Mouse (Mus musculus): ENCODE results near the gene Slc43a2.

Gene Slc43a2

DNA sequence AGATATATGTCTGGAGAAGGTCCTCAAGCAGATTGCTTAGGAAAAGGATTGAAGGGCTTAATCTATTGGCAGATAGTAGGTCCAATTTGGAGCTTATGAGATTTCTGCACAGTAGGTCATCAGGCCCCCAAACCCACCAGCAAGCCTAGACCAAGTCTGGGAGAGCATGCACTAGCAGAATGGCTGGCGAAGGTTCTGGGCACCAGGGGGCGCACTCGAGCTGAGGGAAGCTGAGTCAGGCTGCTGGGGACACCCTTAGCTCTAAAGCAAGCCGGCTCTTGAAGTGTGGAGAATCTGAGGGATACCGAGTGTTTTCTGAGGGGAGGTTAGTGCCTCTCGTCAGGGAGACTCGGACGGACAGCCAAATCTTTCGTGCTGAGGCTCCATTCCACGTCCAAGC is 1.2 kb upstream of the Slc43a2 start:
- peak; percentile 100 for DNase-seq

DNA sequence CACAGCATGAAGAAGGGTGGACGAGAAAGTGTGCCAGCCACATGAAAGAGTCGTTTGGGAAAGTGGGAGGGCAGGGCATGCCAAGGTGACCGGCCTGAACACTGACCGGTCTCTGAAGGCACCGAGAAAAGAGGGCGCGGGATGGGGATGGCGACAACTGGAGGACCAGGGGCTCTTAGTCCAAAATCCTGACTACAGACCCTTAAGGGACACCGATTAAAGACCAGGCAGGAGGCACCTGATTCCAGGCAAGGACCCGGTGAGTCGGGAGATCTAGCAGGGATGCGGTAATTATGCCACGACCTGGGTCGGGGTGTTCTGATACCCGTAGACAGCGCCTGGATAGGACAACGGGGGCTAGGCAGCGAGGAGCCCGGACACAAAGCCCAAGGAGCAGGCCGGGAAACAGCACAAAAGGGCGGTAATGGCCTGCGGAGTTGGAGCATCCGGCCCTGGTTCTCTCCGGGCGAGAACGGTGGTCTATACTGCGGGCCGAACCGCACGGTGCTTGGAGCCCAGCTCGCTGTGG is 585 bp upstream of the Slc43a2 start:
- DNase-seq, result no peak

GRCm38 (mm10) chr11:75532340-75533277 is 1.1 kb downstream of the Slc43a2 start:
- DNase-seq, result peak; percentile 59 to 60

- DNase-seq, result no peak
These were observed 2.0 kb downstream of the Slc43a2 start for GRCm38 (mm10) chr11:75533314-75534015.

- DNase-seq, result peak; percentile 48 to 50
These were observed 3.0 kb downstream of the Slc43a2 start for GRCm38 (mm10) chr11:75534286-75535033.

DNA sequence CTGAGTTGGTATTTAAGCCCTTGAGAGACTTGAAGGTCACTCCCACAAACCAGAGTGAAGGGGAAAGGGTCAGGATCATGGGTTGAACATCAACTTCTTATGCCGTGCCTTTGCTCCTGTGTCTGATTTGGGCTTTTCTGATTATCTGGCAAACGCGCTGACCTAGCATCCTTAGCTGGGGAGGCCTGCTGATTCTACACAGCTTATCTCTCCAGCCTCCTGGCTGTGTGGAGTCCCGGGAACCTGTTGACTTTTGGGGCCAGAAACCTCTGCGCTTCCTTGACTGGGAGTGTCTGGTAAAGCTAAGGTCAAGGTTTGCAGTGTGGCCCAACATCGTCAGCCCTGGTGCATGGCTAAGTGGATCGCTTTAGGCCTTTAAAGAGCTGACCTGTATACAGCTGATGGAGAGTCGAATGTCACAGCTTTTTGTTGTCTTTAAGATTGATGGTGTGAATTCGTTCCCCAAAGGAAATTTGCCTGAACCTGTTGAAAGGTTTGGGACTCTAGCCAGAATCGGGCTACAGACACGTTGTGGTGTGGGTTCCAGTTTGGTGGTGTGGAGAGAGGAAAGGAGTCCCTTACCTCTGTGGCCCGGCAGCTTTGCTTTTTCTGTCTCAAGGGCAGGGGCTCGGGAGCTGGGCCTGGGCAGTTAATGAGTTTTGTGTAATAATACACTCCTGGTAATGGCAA is 3.8 kb downstream of the Slc43a2 start:
- DNase-seq, result peak; percentile 24 to 49

DNA sequence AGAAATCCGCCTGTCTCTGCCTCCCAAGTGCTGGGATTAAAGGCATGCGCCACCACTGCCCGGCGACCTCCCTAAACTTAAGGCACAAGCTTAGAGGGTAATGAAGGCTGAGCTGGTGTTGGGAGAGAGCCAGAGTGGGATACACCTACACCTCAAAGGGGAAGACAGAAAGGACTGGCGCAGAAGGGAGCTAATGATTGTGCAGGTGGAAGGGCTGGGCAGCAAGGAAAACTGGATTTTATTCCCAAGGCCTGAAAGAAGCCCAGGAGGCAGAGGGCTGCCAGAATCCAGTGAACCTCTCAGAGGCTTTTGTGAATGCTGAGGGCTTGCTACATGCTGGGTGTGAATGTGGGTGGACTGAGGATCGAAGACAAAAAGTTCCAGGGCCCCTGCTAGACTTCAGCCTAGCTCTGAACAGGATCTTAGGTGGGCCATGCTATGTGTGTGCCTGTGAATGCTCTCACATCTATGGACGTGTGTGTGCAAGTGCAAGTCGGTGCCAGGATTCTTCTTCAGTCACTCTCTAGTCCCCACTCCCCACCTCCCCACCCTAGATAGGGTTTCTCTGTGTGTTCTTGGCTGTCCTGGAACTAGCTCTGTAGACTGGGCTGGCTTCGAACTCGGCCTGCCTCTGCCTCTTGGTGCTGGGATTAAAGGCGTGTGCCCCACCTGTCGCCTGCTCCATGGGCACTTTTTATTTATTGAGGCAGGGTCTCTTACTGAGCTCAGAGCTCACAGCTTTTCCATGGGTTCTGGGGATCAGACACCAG is 4.9 kb downstream of the Slc43a2 start:
- DNase-seq, result no peak

DNA sequence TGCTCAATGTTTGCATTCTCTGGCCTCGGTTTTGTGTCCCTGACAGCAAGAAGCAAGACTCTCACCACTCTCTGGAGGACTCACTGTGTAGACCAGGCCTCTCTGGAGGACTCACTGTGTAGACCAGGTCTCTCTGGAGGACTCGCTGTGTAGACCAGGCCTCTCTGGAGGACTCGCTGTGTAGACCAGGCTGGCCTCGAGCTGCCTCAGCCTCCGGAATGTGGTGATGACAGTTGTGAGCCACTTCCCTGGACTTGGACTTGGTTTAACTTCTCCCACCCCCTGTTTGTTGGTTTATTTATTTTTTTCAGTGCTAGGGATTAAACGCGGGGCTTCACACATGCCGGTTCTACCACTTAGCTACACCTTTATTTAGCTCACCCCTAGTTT is 5.5 kb downstream of the Slc43a2 start:
- DNase-seq, result no peak

DNA sequence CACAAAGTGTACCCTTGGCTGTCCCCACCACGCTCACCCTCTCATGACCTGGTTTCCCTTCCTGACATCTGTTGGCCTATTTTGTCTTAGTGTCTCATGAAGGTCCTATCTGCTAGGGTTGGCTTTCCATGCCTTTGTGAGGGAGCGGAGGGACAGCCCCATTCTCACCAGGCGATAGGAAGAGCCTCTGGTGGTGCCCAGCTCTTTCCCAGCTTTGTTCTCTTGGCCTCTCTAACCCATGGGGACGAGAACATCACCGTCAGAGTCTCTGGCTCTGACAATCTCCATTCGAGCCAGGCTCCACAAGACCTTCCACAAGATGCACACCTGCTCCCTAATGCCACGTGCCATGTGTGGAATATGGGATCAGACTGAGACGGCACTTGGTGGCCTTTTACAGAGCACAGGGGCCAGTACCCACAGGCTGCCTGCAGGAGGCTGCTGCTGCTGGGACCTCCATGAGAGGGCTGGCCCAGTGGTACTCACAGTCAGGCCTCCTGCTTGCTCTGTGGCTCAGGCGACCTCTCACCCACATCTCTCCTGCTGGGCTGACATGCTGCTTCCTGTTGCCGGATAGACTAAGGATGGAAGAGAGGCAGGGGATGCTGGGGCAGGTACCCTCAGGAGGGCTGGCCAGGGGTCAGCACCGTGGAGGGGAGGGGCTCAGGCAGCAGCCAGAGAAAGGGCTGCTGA is 6.1 kb downstream of the Slc43a2 start:
- peak; percentile 53 to 64 for DNase-seq

DNA sequence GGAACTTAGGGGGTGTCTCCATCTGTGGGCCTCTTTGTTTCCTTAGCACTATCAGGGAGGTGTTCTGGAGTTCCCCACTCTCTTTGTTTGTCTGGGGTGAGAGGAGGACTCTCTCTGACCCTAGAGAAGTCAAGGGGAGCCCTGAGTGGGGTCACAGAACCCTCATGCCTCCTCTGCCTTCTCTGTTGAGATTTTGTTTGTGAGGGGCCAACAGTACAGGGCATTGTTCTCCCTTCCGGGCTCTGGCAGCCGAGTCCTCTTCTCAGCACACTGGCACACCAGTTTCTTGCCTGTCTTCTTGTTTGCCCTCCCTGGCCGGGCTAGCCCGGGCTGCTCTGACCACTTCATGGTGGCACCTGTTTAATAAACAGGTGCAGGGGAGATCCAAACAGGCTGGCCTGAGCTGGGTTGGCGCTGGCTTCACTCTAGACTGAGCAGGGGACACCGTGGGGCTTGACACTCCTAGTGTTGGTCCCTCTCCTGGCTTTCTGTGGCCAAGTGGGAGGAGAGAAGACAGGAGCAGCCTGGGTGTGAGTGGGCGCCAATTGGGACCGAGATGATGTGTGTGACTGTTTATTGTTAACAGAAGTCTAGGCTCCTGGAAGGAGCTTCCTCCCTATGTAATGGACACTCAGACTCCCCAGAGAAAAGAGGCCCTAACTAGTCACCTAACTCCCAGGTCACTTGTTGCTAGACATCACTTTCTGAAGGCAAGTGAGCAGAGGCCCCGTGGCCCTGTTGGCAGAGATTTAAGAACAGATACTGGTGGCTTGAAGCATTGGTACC is 6.9 kb downstream of the Slc43a2 start:
- peak; percentile 34 to 43 for DNase-seq

DNA sequence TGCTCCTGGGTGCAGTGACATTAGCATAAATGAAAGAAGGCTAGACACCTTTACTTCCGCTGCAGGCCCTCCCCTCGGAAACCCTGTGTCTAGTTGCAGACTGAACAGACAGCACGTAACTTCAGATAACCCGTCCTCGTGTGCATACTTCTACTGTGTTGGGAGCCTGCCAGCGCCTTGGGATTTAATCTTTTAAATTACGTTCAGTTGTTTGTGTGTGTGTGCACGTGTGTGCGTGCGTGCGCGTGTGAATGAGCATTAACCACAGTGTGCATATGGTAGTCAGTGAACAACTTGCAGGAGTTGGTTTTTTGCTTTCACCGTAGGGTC is 7.4 kb downstream of the Slc43a2 start:
- peak in 1 of 2 experiments; percentile 27 for DNase-seq

- DNase-seq, result peak in 1 of 2 experiments; percentile 18
These were observed 8.7 kb downstream of the Slc43a2 start for GRCm38 (mm10) chr11:75540209-75540608.

GRCm38 (mm10) chr11:75540710-75541581 is 9.5 kb downstream of the Slc43a2 start:
- DNase-seq, result peak; percentile 51 to 56

DNA sequence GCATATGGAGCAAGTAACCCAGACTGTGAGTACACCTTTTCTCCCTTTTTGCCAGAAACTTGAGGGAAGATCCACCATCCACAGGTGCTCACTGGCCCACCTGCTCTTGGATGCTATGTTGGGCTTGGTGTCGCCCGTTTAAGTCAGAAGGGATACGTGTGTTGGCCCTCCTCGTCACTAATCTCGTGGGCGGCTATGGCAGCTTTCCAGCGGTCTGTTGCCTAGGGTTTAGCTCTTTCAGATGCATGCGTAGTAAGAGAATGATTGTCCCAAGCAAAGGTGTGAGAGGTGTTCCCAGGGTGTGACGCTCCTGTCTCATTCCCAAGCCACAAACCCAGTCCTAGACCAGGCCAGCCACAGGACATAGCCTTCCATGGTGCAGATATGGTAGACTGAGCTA is 13.2 kb downstream of the Slc43a2 start:
- peak; percentile 52 to 57 for DNase-seq

DNA sequence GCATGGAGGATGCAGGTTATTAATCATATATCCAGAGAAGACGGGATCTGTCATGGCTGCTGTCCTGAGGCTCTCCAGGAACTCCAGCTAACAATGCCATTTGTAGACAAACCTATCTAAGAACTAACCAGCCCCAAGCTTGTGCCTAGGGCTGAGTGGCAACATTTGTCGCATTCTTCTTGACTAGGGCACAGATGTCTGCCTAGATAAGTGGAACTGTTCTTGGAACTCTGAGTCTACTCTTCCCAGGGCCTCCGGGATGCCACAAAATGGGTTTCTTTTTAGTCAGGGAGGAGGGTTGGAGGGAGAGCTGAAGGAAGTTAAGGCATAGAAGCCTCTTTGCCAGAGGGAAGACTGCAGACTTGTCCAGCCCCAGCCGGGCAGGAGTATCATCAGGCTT is 14.6 kb downstream of the Slc43a2 start:
- DNase-seq, result peak in 1 of 2 experiments; percentile 7

DNA sequence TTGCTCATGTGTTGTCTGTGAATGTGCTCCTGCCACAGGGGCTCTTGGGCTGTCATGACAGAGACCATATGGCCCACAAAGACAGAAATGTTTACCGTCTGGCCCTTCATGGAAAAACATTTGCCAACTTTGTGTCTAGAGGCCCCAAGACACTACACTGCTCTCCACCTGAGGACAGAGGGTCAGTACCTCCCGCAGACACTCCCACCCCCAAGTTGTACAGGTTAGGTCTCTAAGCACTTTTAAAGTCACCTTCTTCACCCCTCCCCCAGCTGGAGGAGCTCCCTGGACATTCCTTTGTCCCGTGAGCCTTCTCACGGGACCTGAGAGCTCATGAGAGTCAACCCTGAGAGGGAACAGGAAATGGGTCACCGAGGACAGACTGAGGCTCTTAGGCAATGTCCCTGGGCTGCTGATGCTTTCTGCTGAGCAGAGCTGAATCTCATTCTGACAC is 18.2 kb downstream of the Slc43a2 start:
- DNase-seq, result peak; percentile 35 to 54

DNA sequence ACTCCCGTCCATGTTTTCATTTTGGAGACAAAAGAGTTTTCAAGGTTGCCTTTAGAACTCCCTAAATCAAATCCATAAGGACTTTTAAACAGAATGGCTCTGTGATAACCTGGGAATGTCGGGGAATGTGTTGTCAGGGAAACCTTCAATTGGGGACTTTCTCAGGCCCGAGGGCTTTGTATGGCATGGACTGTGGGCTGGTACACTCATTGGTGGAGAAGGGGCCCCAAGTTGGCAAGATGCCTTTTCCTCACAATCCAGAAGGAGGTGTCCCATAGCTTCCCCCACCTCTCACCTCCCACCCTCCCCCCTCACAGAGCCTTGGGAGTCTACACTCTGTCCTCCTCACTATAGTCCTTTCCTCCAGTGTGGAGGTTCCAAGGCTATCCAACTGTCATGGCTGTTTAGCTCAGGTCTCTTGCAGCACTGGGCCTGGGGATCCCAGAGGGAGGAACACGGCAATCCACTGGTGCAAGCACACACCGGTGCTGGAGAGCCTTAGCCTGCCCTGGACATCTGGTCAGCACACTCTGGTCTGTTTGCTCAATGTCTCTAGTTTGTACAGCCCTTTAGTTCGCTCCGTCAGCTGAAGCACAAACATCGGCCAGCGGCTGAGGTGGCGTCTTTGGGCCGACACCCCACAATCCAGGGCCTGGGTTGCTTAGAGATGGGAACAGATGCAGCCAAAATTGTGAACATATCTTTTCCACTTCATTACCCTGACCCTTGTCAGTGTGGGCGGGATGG is 18.9 kb downstream of the Slc43a2 start:
- no peak for DNase-seq

- peak in 1 of 2 experiments; percentile 29 for DNase-seq
These were observed 19.8 kb downstream of the Slc43a2 start for GRCm38 (mm10) chr11:75551321-75551720.

All from cerebellum, postnatal 36 days (tissue).